Mouse (Mus musculus) lung, embryonic 16.5 days (tissue): ENCODE results near the gene Ptpa. TPM values are rescaled to one million over a fixed set of nuclear protein-coding genes. Genes with fewer than 3 reads are reported as not detected.

Experiments used
- ATAC-seq: fragments of 200-750 bp; cut with Nextera tagmentation; 2 replicates; pipeline ENCODE4 v1.8.0; 2017; ENCODE audit warnings: low read depth, mild to moderate bottlenecking, moderate library complexity
- H3K27ac ChIP-seq: fragments of 300-500 bp; sonication (generic); 2 replicates; pipeline ENCODE4 v1.5.1; 2014; ENCODE audit warnings: mild to moderate bottlenecking, control low read depth, low read length
- H3K27me3 ChIP-seq: fragments of 300-500 bp; sonication (generic); 2 replicates; pipeline ENCODE4 v1.6.1; 2014; ENCODE audit warnings: low read depth, low read length, mixed read lengths; ENCODE audit not compliant: control insufficient read depth, insufficient read depth
- H3K36me3 ChIP-seq: fragments of 300-500 bp; sonication (generic); 2 replicates; pipeline ENCODE4 v1.6.1; 2014; ENCODE audit warnings: low read length; ENCODE audit not compliant: control insufficient read depth, insufficient read depth
- H3K4me1 ChIP-seq: fragments of 300-500 bp; sonication (generic); replicated peaks from 2 replicates; pipeline ENCODE4 v1.6.1; 2014; ENCODE audit warnings: low read length, mixed read lengths; ENCODE audit not compliant: control insufficient read depth, insufficient read depth
- H3K4me2 ChIP-seq: fragments of 300-500 bp; sonication (generic); 2 replicates; pipeline ENCODE4 v1.6.1; 2014; ENCODE audit warnings: low read depth, low read length, control low read depth
- H3K4me3 ChIP-seq: fragments of 300-500 bp; sonication (generic); 2 replicates; pipeline ENCODE4 v1.5.1; 2014; ENCODE audit warnings: mild to moderate bottlenecking, low read length, control low read depth
- H3K9ac ChIP-seq: fragments of 300-500 bp; sonication (generic); 2 replicates; pipeline ENCODE4 v1.6.1; 2014; ENCODE audit warnings: low read length, control low read depth
- H3K9me3 ChIP-seq: fragments of 300-500 bp; sonication (generic); 2 replicates; pipeline ENCODE4 v1.6.1; 2016; ENCODE audit warnings: low read length; ENCODE audit not compliant: control insufficient read depth
- WGBS: fragments of 180-500 bp; shearing (Covaris S2); extraction: QIAGEN DNeasy Blood & Tissue Kit; methylation state at CpG from one replicate; pipeline ENCODE4 v1.1.7; 2014; 5-methylcytosine and 5-hydroxymethylcytosine counted together
- polyA plus RNA-seq: library from polyadenylated mRNA; unstranded; fragments of >200 nt; fragmentation: Nextera tagmentation; extraction: Ambion mirVana; gene quantifications from 2 replicates; pipeline ENCODE4 v1.2.1, GENCODE M21; 2015

The Ptpa gene
- polyA plus RNA-seq, 1 experiment from 2014 or later = 163 TPM

- H3K27ac ChIP-seq = no peak overlapping the region
- H3K9me3 ChIP-seq = 0 out of 2 replicates have a peak, but pooled peaks cover 3% of the 10 kb centered on the region
- no peak overlapping the region for H3K4me2 ChIP-seq
- H3K4me3 ChIP-seq = no peak overlapping the region
- H3K9ac ChIP-seq = no peak overlapping the region
- no peaks in the 10 kb centered on the region for H3K4me1 ChIP-seq
- H3K36me3 ChIP-seq = peaks cover 16% of the 10 kb centered on the region
- H3K27me3 ChIP-seq = no peaks in the 10 kb centered on the region
- no peak for ATAC-seq
- WGBS = 66% methylated on average over 5 of the region's 5 CpGs
Observed at GRCm38 (mm10) chr2:30384814-30385213, 31.0 kb upstream of the Ptpa start.

GRCm38 (mm10) chr2:30385591-30385990 is 30.2 kb upstream of the Ptpa start:
- Histone ChIP-seq H3K9ac (no peak overlapping the region), H3K9me3 (0 out of 2 replicates have a peak, but pooled peaks cover 3% of the 10 kb centered on the region), H3K36me3 (peaks cover 16% of the 10 kb centered on the region), H3K4me1 (no peaks in the 10 kb centered on the region), H3K4me2 (no peak overlapping the region), H3K27me3 (no peaks in the 10 kb centered on the region), H3K27ac (no peak overlapping the region), H3K4me3 (no peak overlapping the region)
- WGBS = 80% methylated on average over 4 of the region's 4 CpGs
- ATAC-seq = no peak

- H3K9ac ChIP-seq = no peak overlapping the region
- WGBS = 71% methylated on average over 9 of the region's 9 CpGs
- H3K4me3 ChIP-seq = no peak overlapping the region
- no peak for ATAC-seq
- H3K27ac ChIP-seq = no peak overlapping the region
- peaks cover 9% of the 10 kb centered on the region for H3K36me3 ChIP-seq
- H3K27me3 ChIP-seq = no peaks in the 10 kb centered on the region
- H3K9me3 ChIP-seq = 0 out of 2 replicates have a peak, but pooled peaks cover 3% of the 10 kb centered on the region
- no peaks in the 10 kb centered on the region for H3K4me1 ChIP-seq
- H3K4me2 ChIP-seq = no peak overlapping the region
Observed at GRCm38 (mm10) chr2:30386913-30387312, 28.9 kb upstream of the Ptpa start.

- no peak overlapping the region for H3K4me2 ChIP-seq
- H3K9me3 ChIP-seq = 0 out of 2 replicates have a peak, but pooled peaks cover 3% of the 10 kb centered on the region
- no peak overlapping the region for H3K27ac ChIP-seq
- peaks cover 8% of the 10 kb centered on the region for H3K4me1 ChIP-seq
- H3K27me3 ChIP-seq = no peaks in the 10 kb centered on the region
- peaks cover 2% of the 10 kb centered on the region; the same call in 1 of the 2 replicates for H3K36me3 ChIP-seq
- no peak overlapping the region for H3K4me3 ChIP-seq
- 86% methylated on average over 2 of the region's 2 CpGs for WGBS
- H3K9ac ChIP-seq = no peak overlapping the region
- no peak for ATAC-seq
Observed at GRCm38 (mm10) chr2:30389000-30389399, 26.8 kb upstream of the Ptpa start.

GRCm38 (mm10) chr2:30392114-30392576 is 23.7 kb upstream of the Ptpa start, which contains the start of gene Dolpp1:
Gene Dolpp1, plus strand, starts transcription at chr2:30392254.
- H3K36me3 ChIP-seq = peaks cover 15% of the 10 kb centered on the region
- H3K4me1 ChIP-seq = peaks cover 8% of the 10 kb centered on the region
- H3K9me3 ChIP-seq = 0 out of 2 replicates have a peak, but pooled peaks cover 3% of the 10 kb centered on the region
- peak within 1 kb of the TSS; percentile 91 for H3K4me2 ChIP-seq
- H3K27ac ChIP-seq = peak within 1 kb of the TSS; percentile 97
- peak; percentile 95 for ATAC-seq
- peak within 1 kb of the TSS; percentile 88 for H3K9ac ChIP-seq
- 0% methylated on average over 40 of the region's 40 CpGs for WGBS
- H3K27me3 ChIP-seq = no peaks in the 10 kb centered on the region
- peak within 1 kb of the TSS; percentile 71 for H3K4me3 ChIP-seq

GRCm38 (mm10) chr2:30392577-30393369 is 23.1 kb upstream of the Ptpa start:
- H3K27ac ChIP-seq = peak overlapping the region; percentile 97
- under 1% methylated on average over 49 of the region's 54 CpGs for WGBS
- peak overlapping the region; percentile 71 for H3K4me3 ChIP-seq
- ATAC-seq = peak; percentile 70
- H3K36me3 ChIP-seq = peaks cover 21% of the 10 kb centered on the region
- H3K9me3 ChIP-seq = 0 out of 2 replicates have a peak, but pooled peaks cover 3% of the 10 kb centered on the region
- H3K4me1 ChIP-seq = peaks cover 8% of the 10 kb centered on the region
- no peaks in the 10 kb centered on the region for H3K27me3 ChIP-seq
- H3K4me2 ChIP-seq = peak overlapping the region; percentile 91
- H3K9ac ChIP-seq = peak overlapping the region; percentile 88

GRCm38 (mm10) chr2:30393370-30393656 is 22.5 kb upstream of the Ptpa start:
- Histone ChIP-seq H3K36me3 (peaks cover 26% of the 10 kb centered on the region), H3K27ac (peak overlapping the region; percentile 97), H3K9me3 (0 out of 2 replicates have a peak, but pooled peaks cover 3% of the 10 kb centered on the region), H3K4me1 (peaks cover 10% of the 10 kb centered on the region), H3K4me2 (peak overlapping the region; percentile 91), H3K9ac (peak overlapping the region; percentile 88), H3K4me3 (peak overlapping the region; percentile 71), H3K27me3 (no peaks in the 10 kb centered on the region)
- no peak for ATAC-seq
- WGBS = 47% methylated on average over 1 of the region's 1 CpGs

- Histone ChIP-seq H3K36me3 (peaks cover 28% of the 10 kb centered on the region), H3K27me3 (no peaks in the 10 kb centered on the region), H3K27ac (no peak overlapping the region), H3K4me3 (no peak overlapping the region), H3K4me2 (no peak overlapping the region), H3K9ac (no peak overlapping the region), H3K9me3 (no peaks in the 10 kb centered on the region), H3K4me1 (peaks cover 21% of the 10 kb centered on the region)
- 91% methylated on average over 7 of the region's 7 CpGs for WGBS
- ATAC-seq = no peak
Observed at GRCm38 (mm10) chr2:30395757-30396156, 20.1 kb upstream of the Ptpa start.

- WGBS = 91% methylated on average over 7 of the region's 7 CpGs
- no peaks in the 10 kb centered on the region for H3K27me3 ChIP-seq
- no peaks in the 10 kb centered on the region for H3K9me3 ChIP-seq
- H3K27ac ChIP-seq = no peak overlapping the region
- H3K4me3 ChIP-seq = no peak overlapping the region
- H3K4me2 ChIP-seq = no peak overlapping the region
- ATAC-seq = no peak
- H3K36me3 ChIP-seq = peaks cover 28% of the 10 kb centered on the region
- no peak overlapping the region for H3K9ac ChIP-seq
- peaks cover 21% of the 10 kb centered on the region for H3K4me1 ChIP-seq
Observed at GRCm38 (mm10) chr2:30396246-30396645, 19.6 kb upstream of the Ptpa start.
